Mouse (Mus musculus) testis, adult 2 months (tissue): Measurements from ENCODE around the gene Tmbim7.
"Not testable (repeated sequence)": the region's sequence is repeated elsewhere in the genome, so short reads cannot be mapped to it uniquely, and the experiment has no call there.

Experiments
- CTCF ChIP-seq: fragments of 200-500 bp; IDR thresholded peaks from 2 replicates; pipeline ENCODE4 v1.5.1; 2012; ENCODE audit warnings: low read depth, mild to moderate bottlenecking, inconsistent platforms, low read length, moderate library complexity; ENCODE audit not compliant: control insufficient read depth, insufficient read depth, insufficient replicate concordance
- POLR2A ChIP-seq: fragments of 200-500 bp; IDR thresholded peaks from 2 replicates; pipeline ENCODE4 v1.6.1; 2012; ENCODE audit warnings: low read depth, mild to moderate bottlenecking, inconsistent platforms, low read length, moderate library complexity; ENCODE audit not compliant: control insufficient read depth

DNA sequence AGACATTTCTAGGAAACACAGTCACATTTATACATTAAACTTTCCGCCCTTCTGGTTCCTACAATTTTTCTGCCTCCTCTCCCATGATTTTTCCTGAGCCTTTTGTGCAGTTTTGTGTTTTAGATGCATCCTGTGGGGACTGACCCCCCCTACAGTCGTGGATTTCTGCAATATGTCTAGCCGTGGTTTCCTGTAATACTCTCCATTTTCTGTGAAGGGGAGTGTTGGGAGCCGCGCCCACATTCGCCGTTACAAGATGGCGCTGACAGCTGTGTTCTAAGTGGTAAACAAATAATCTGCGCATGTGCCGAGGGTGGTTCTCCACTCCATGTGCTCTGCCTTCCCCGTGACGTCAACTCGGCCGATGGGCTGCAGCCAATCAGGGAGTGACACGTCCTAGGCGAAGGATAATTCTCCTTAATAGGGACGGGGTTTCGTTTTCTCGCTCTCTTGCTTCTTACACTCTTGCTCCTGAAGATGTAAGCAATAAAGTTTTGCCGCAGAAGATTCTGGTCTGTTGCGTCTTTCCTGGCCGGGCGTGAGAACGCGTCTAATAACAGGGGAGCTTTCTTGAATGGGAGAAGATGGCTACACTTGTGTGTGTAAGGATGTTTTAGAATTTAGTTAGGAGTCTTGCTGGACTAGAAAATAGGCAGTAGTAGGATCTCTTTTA lies 2.1 kb downstream of the Tmbim7 start:
- not testable (repeated sequence) for TF ChIP-seq POLR2A, CTCF
